Mouse (Mus musculus) stomach, postnatal 0 days (tissue): ENCODE results near the gene Hrct1. TPM values are rescaled to one million over a fixed set of nuclear protein-coding genes. Genes with fewer than 3 reads are reported as not detected.

ENCODE experiments used
- ATAC-seq: fragments of 200-750 bp; cut with Nextera tagmentation; 2 replicates; pipeline ENCODE4 v1.8.0; 2017; ENCODE audit not compliant: low FRiP score, low TSS enrichment
- DNase-seq: peaks from one replicate; pipeline ENCODE4 v3.0.0-alpha.2; 2016; ENCODE audit warnings: low spot score
- H3K27ac ChIP-seq: fragments of 300-500 bp; sonication (generic); replicated peaks from 2 replicates; pipeline ENCODE4 v1.5.1; 2014; ENCODE audit warnings: mild to moderate bottlenecking, control low read depth
- H3K27me3 ChIP-seq: fragments of 300-500 bp; sonication (generic); 2 replicates; pipeline ENCODE4 v1.6.1; 2014; ENCODE audit warnings: low read length; ENCODE audit not compliant: control insufficient read depth, insufficient read depth
- H3K36me3 ChIP-seq: fragments of 300-500 bp; sonication (generic); 2 replicates; pipeline ENCODE4 v1.6.1; 2014; ENCODE audit warnings: low read length, mixed read lengths; ENCODE audit not compliant: control insufficient read depth, insufficient read depth
- H3K4me1 ChIP-seq: fragments of 300-500 bp; sonication (generic); replicated peaks from 2 replicates; pipeline ENCODE4 v1.6.1; 2014; ENCODE audit warnings: antibody characterized with exemption; ENCODE audit not compliant: control insufficient read depth, insufficient read depth
- H3K4me2 ChIP-seq: fragments of 300-500 bp; sonication (generic); replicated peaks from 2 replicates; pipeline ENCODE4 v1.6.1; 2014; ENCODE audit warnings: low read depth, mild to moderate bottlenecking, control low read depth, moderate library complexity
- H3K4me3 ChIP-seq: fragments of 300-500 bp; sonication (generic); 2 replicates; pipeline ENCODE4 v1.5.1; 2014; ENCODE audit warnings: low read depth, low read length, control low read depth
- H3K9ac ChIP-seq: fragments of 300-500 bp; sonication (generic); 2 replicates; pipeline ENCODE4 v1.6.1; 2014; ENCODE audit warnings: mild to moderate bottlenecking, low read length, control low read depth, mixed read lengths
- H3K9me3 ChIP-seq: fragments of 300-500 bp; sonication (generic); 2 replicates; pipeline ENCODE4 v1.6.1; 2016; ENCODE audit warnings: low read length; ENCODE audit not compliant: control insufficient read depth
- CTCF ChIP-seq: IDR thresholded peaks from 2 replicates; pipeline ENCODE4 v1.5.1; 2016; ENCODE audit warnings: antibody characterized with exemption, low read depth, mild to moderate bottlenecking, moderate library complexity
- EP300 ChIP-seq: optimal IDR thresholded peaks from 2 replicates; pipeline ENCODE3; 2016; ENCODE audit warnings: antibody characterized with exemption
- WGBS: fragments of 180-500 bp; shearing (Covaris S2); extraction: QIAGEN DNeasy Blood & Tissue Kit; methylation state at CpG from one replicate; pipeline ENCODE4 v1.1.7; 2014; 5-methylcytosine and 5-hydroxymethylcytosine counted together
- polyA plus RNA-seq: library from polyadenylated mRNA; unstranded; fragments of >200 nt; fragmentation: Nextera tagmentation; extraction: Ambion mirVana; gene quantifications from 2 replicates; pipeline ENCODE4 v1.2.1, GENCODE M21; 2015

The Hrct1 gene
- polyA plus RNA-seq, 1 experiment from 2014 or later: 7.8 TPM

DNA sequence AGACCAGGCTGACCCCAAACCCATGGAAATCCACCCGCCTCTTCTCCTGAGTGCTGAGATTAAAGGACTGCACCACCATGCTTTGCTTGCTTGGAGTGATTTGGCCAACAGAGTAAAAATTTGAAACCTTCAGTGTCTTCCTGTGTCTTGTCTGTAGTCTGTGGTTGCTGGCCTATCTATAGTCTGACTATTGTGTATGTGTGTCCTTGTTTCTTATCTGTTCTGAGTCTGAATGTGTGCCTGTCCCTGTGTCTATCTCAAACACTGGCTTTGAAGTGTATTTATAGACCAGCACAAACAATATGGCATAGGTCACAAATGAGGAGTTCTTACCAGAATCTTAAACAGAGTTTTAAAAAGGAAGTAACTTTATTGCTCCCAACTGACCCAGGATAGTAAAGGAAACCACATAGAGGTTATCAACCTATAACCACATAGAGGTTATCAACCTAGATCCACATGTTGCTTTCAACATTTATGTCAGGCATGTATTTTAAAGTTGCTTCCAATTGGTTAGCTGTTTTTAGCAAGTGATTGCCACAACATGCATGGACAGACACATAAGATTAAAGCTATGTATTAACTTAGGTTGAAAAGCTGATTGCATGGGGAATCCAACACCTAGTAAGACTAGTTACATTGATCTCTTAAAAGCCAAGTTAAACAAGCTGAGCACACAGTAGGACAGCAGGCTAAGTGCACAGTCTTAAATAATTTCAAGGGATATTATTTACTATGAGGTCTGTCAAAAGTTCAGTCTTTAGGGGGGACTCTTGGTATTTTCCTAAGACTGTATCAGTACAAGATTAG, 32.3 kb upstream of the Hrct1 start:
- no peak for TF ChIP-seq CTCF
- no peak for TF ChIP-seq EP300
- H3K36me3 ChIP-seq: no peaks in the 10 kb centered on the region
- no peak overlapping the region for H3K9ac ChIP-seq
- peak overlapping the region; percentile 45; the same call in 1 of the 2 replicates for H3K27ac ChIP-seq
- no peaks in the 10 kb centered on the region; the same call in 1 of the 2 replicates for H3K4me1 ChIP-seq
- 78% methylated on average over 1 of the region's 1 CpGs for WGBS
- DNase-seq (no peak), ATAC-seq (no peak)
- H3K9me3 ChIP-seq: no peaks in the 10 kb centered on the region
- no peak overlapping the region for H3K4me3 ChIP-seq
- H3K27me3 ChIP-seq: no peaks in the 10 kb centered on the region
- H3K4me2 ChIP-seq: no peak overlapping the region

DNA sequence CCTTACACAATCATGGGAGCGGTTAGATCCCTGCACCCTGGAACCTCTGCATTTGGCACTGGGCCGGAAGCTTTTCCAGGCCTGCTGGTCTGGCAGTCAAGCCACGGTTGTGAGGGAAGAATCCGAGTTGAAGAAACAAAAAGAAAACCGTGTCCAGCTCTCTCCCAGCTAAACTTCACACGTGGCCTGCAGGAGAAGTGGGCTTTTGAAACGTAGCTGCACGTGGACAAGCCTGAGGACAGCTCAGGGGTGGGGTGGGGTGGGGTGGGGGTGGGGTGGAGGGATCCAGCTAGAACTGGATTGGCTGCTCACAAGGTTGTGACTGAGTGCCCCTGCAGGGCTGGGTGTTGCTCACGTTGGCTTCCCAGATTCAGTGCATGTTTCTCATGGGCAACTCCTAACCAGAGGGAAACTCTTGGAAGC, 31.7 kb upstream of the Hrct1 start:
- no peak overlapping the region for H3K4me2 ChIP-seq
- no peaks in the 10 kb centered on the region for H3K27me3 ChIP-seq
- no peak overlapping the region for H3K9ac ChIP-seq
- H3K27ac ChIP-seq: peak overlapping the region; percentile 45; the same call in 1 of the 2 replicates
- no peaks in the 10 kb centered on the region for H3K9me3 ChIP-seq
- no peak for TF ChIP-seq EP300
- TF ChIP-seq CTCF: no peak; the same call in 1 of the 2 replicates
- DNase-seq (peak; percentile 72), ATAC-seq (peak; percentile 83)
- no peak overlapping the region for H3K4me3 ChIP-seq
- 9% methylated on average over 9 of the region's 9 CpGs for WGBS
- H3K36me3 ChIP-seq: no peaks in the 10 kb centered on the region
- no peaks in the 10 kb centered on the region; the same call in 1 of the 2 replicates for H3K4me1 ChIP-seq

DNA sequence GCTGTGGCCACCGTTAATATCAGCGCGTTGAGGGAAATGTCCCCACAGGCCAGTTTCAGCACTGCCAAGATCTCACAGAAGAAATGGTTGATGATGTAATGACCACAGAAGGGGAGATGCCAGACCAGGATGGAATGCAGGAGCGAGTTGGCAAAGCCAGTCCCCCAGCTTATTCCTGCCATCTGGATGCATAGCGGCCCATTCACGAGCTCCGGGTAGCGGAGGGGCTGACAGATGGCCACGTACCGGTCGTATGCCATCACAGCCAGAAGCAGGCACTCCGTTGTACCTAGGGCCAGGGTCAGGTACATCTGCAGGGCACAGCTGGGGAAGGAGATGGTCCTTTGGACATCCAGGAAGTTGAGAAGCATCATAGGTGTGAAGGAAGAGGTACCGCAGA, 30.4 kb upstream of the Hrct1 start:
- no peaks in the 10 kb centered on the region; the same call in 1 of the 2 replicates for H3K4me1 ChIP-seq
- TF ChIP-seq CTCF (no peak), EP300 (no peak)
- no peak overlapping the region for H3K9ac ChIP-seq
- no peaks in the 10 kb centered on the region for H3K9me3 ChIP-seq
- no peak overlapping the region for H3K27ac ChIP-seq
- WGBS: 90% methylated on average over 13 of the region's 13 CpGs
- DNase-seq: no peak
- no peaks in the 10 kb centered on the region for H3K27me3 ChIP-seq
- no peak for ATAC-seq
- H3K36me3 ChIP-seq: no peaks in the 10 kb centered on the region
- H3K4me2 ChIP-seq: no peak overlapping the region
- H3K4me3 ChIP-seq: no peak overlapping the region

DNA sequence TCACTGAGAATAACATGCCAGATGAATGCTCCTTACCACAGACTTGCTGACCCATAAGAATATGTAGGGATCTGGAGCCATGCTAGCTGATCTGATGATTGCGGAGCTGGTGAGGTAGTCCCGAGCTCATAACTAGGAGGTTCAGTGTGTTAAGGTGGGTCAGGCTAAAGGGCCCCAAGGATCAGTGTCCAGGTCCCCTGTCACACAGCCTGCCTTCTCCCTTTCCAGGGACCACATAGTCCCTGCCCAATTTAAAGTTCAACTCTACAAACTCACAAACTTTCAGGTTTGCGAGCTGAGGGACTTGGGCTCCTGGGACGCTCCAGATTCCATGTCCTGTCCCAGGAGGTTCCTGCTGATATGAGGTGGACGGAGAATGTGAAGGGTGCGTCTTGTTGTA, 26.3 kb upstream of the Hrct1 start, which contains the start of gene Olfr70:
TSS of gene Olfr70 (minus strand) at position 101 of the 400 bp plus-strand sequence.
- Histone ChIP-seq H3K27ac (no peak within 1 kb of the TSS), H3K4me1 (no peaks in the 10 kb centered on the region), H3K9ac (no peak within 1 kb of the TSS), H3K27me3 (no peaks in the 10 kb centered on the region), H3K4me3 (no peak within 1 kb of the TSS), H3K4me2 (no peak within 1 kb of the TSS), H3K9me3 (no peaks in the 10 kb centered on the region), H3K36me3 (no peaks in the 10 kb centered on the region)
- DNase-seq (no peak), ATAC-seq (no peak)
- 86% methylated on average over 6 of the region's 6 CpGs for WGBS
- TF ChIP-seq EP300 (no peak), CTCF (no peak)

- Histone ChIP-seq H3K4me3 (no peak overlapping the region), H3K9ac (no peak overlapping the region), H3K9me3 (no peaks in the 10 kb centered on the region), H3K4me2 (no peak overlapping the region), H3K36me3 (no peaks in the 10 kb centered on the region), H3K27ac (no peak overlapping the region), H3K4me1 (no peaks in the 10 kb centered on the region), H3K27me3 (no peaks in the 10 kb centered on the region)
- ATAC-seq (no peak), DNase-seq (no peak)
- TF ChIP-seq CTCF (peak; percentile 58), EP300 (no peak)
- WGBS: 73% methylated on average over 6 of the region's 6 CpGs
Measured at GRCm38 (mm10) chr4:43703439-43703838, 23.5 kb upstream of the Hrct1 start.

DNA sequence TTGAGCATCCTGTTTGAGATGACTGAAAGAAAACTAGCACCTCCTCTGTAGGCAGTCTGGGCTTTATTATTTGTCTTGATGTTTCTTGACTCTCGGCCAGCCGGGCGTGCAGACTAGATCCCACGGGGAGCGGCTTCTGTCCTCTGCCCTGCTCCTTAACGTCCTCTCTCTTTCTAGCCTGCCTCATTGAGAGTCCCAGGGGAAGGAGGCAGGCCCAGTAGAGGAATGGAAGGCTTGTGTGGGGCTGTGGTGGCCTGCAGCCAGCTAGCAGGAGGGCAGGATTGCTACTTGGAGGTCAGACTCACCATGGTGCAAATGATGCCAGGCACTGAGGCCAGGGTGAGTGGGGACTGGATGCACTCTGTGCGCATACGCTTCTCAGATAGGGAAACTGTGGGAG, 23.1 kb upstream of the Hrct1 start:
- Histone ChIP-seq H3K27ac (no peak overlapping the region), H3K4me1 (no peaks in the 10 kb centered on the region), H3K27me3 (no peaks in the 10 kb centered on the region), H3K9ac (peak overlapping the region; percentile 4; the same call in 1 of the 2 replicates), H3K9me3 (no peaks in the 10 kb centered on the region), H3K36me3 (no peaks in the 10 kb centered on the region), H3K4me2 (no peak overlapping the region), H3K4me3 (no peak overlapping the region)
- DNase-seq (no peak), ATAC-seq (no peak)
- WGBS: 58% methylated on average over 8 of the region's 8 CpGs
- no peak for TF ChIP-seq EP300
- no peak for TF ChIP-seq CTCF
